Mouse (Mus musculus): ENCODE results near the gene Rbms3. TPM values are rescaled to one million over a fixed set of nuclear protein-coding genes. Genes with fewer than 3 reads are reported as not detected.

The Rbms3 gene
- polyA plus RNA-seq, 1 experiment, result 1.6 TPM

DNA sequence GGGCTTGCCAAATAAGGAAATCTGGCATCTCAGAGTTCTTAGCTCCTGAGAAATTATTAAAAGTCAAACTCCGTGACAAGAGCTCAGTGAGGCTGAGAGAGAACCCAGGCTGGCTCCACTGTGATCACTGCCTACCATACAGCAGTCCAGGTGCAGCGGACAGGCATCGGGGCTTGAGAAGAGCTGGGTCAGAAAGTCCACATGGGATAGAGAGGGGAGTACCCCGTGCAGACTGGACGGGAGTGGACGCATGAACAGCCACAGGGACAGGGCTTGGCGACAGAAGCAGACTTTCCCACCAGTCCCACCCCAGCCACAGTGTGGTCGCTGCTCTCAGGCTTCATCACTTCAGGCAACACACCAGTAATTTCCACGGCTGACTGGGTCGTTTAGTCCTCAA, 176.9 kb downstream of the Rbms3 start:
- Histone ChIP-seq H3K4me1 (ENCODE audit: control insufficient read depth, insufficient read depth, low read length) (no peaks in the 10 kb centered on the region), H3K4me3 (replicated peaks; ENCODE audit: control insufficient read depth, low read depth, low read length) (no peak overlapping the region), H3K27ac (ENCODE audit: control insufficient read depth, insufficient read depth, low read depth, low read length, poor library complexity) (no peak overlapping the region)
- WGBS, result 42% methylated on average over 10 of the region's 10 CpGs
- TF ChIP-seq CTCF (IDR thresholded peaks at IDR 0.05; ENCODE audit: control insufficient read depth, insufficient read depth, low read length), result no peak
- TF ChIP-seq POLR2A (IDR thresholded peaks at IDR 0.05; ENCODE audit: borderline replicate concordance, control insufficient read depth, low read depth, low read length), result no peak

DNA sequence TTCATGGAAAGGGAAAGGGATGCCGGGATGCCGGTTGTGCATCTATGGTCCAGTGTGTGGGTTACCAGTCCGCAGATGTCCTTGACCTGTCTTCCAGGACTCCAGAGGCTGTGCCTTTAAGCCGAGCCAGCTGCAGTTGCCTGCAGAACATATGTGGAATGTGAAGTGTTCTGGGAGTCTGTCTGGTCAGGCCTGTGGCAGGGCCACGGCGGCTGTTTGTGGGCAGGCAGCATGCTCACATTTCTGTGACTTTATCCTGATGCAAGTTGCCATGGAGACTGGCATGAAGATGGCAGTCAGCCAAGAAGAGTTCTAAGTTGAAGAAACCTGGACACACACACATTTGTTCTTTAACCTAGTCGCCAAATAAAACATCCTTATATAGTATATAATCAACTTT, 187.1 kb downstream of the Rbms3 start:
- TF ChIP-seq POLR2A (IDR thresholded peaks at IDR 0.05; ENCODE audit: borderline replicate concordance, control insufficient read depth, low read depth, low read length) (no peak), CTCF (IDR thresholded peaks at IDR 0.05; ENCODE audit: control insufficient read depth, insufficient read depth, low read length) (no peak)
- 87% methylated on average over 7 of the region's 7 CpGs for WGBS
- no peaks in the 10 kb centered on the region for H3K4me1 ChIP-seq (ENCODE audit: control insufficient read depth, insufficient read depth, low read length)
- H3K4me3 ChIP-seq (replicated peaks; ENCODE audit: control insufficient read depth, low read depth, low read length), result no peak overlapping the region
- H3K27ac ChIP-seq (ENCODE audit: control insufficient read depth, insufficient read depth, low read depth, low read length, poor library complexity), result no peak overlapping the region

DNA sequence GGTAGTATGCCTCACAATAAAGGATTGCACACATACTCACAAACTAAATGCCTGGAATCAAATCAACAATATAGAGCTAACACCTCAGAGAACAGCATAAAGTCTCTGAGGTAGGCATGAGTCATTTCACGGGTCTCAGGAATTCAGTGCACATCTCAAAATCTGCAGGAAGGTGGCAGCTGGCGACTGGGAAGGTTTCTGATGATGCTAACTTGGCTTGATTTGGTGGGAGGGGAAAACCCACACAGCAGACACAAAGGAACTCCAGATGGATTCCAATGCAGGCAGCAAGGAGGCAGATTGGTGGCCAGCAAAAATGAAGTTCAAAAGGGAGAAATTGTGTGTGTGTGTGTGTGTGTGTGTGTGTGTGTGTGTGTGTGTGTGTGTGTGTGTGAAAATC, 193.9 kb downstream of the Rbms3 start:
- Histone ChIP-seq H3K4me3 (replicated peaks; ENCODE audit: control insufficient read depth, low read depth, low read length) (no peak overlapping the region), H3K27ac (ENCODE audit: control insufficient read depth, insufficient read depth, low read depth, low read length, poor library complexity) (no peak overlapping the region), H3K4me1 (ENCODE audit: control insufficient read depth, insufficient read depth, low read length) (no peaks in the 10 kb centered on the region; the same call in 1 of the 2 replicates)
- 69% methylated on average over 2 of the region's 2 CpGs for WGBS
- TF ChIP-seq POLR2A (IDR thresholded peaks at IDR 0.05; ENCODE audit: borderline replicate concordance, control insufficient read depth, low read depth, low read length), result no peak
- TF ChIP-seq CTCF (IDR thresholded peaks at IDR 0.05; ENCODE audit: control insufficient read depth, insufficient read depth, low read length), result no peak

DNA sequence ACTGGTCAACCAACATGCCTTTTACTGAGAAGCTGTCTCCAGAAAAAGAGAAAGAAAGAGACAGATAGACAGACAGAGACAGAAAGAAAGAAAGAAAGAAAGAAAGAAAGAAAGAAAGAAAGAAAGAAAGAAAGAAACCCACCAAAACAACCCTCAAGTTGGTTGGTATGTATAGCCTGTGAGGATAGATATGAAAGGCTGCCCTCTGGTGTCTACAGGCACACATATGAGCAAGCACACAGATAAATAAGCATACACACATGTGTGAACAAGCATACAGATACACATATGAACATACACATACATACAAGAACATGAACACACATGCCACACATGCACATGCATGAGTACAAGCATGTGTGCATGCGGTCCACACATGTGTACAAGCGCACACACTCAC, 199.0 kb downstream of the Rbms3 start:
- no peaks in the 10 kb centered on the region; the same call in 1 of the 2 replicates for H3K4me1 ChIP-seq (ENCODE audit: control insufficient read depth, insufficient read depth, low read length)
- TF ChIP-seq CTCF (IDR thresholded peaks at IDR 0.05; ENCODE audit: control insufficient read depth, insufficient read depth, low read length) (no peak), POLR2A (IDR thresholded peaks at IDR 0.05; ENCODE audit: borderline replicate concordance, control insufficient read depth, low read depth, low read length) (no peak)
- no peak overlapping the region for H3K4me3 ChIP-seq (replicated peaks; ENCODE audit: control insufficient read depth, low read depth, low read length)
- no peak overlapping the region for H3K27ac ChIP-seq (ENCODE audit: control insufficient read depth, insufficient read depth, low read depth, low read length, poor library complexity)
- WGBS, result 86% methylated on average over 2 of the region's 2 CpGs

DNA sequence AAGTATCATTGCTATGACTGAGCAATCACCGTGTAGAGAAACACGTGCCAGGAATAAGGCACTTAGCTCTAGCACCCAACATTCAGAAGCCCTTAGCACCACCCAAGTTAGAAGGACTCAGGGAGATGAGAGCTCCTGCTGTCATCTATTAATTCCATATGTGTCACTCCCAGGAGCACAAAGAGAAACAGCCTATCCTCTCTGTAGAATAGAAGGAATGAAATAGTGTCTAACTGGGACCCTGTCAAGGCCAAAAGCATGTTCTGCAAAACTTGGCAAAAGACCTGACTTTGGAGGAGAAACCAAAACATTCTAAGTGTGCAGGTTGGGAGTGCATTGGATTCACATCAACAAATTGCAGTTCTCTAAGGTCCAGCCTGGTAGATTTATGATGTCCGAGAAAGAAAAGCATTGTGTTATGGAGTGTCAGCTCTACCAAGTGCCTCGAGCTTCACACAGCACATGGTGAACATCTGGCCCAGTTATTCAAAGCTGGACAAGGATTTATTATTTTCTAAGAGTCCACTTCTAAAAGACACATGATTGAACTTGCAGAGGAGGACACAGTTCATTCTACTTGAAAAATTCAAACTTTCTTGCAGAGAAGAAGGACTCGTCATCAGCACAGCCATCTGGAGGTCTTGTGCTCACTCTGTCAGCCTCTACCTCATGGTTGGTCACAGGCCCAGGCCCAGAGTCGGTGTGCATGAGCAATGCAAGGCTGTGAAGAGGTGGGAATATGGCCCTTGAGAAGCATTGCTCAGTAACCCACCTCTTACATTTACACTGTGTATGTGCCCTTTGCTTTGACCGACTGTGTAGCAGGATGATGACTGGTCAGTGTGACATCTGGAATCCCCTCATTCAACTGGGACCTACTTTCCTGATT, 200.3 kb downstream of the Rbms3 start:
- H3K4me3 ChIP-seq (replicated peaks; ENCODE audit: control insufficient read depth, low read depth, low read length), result no peak overlapping the region
- H3K27ac ChIP-seq (ENCODE audit: control insufficient read depth, insufficient read depth, low read depth, low read length, poor library complexity), result no peak overlapping the region
- H3K4me1 ChIP-seq (ENCODE audit: control insufficient read depth, insufficient read depth, low read length), result no peaks in the 10 kb centered on the region; the same call in 1 of the 2 replicates
- TF ChIP-seq CTCF (IDR thresholded peaks at IDR 0.05; ENCODE audit: control insufficient read depth, insufficient read depth, low read length), result no peak
- TF ChIP-seq POLR2A (IDR thresholded peaks at IDR 0.05; ENCODE audit: borderline replicate concordance, control insufficient read depth, low read depth, low read length), result no peak
- 82% methylated on average over 7 of the region's 7 CpGs for WGBS

DNA sequence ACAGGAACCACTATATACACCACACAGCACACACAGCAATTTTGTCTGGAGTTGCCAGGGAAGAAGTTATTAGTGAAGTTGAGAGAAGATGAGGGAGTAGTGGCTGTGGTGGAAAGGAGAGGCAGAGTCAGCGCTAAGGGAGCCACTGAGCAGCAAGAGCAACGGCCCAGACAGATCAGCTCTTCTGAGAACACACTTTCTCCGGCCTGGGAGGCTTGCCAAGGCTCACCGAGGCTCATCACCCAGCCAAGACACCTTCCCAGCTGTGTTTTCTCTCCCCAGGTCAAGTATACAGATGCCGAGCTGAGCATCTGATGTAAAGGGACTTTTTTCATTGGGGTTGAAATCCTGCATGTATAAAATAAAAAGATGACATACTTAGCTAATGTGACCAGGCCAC, 206.5 kb downstream of the Rbms3 start:
- WGBS, result 78% methylated on average over 5 of the region's 5 CpGs

DNA sequence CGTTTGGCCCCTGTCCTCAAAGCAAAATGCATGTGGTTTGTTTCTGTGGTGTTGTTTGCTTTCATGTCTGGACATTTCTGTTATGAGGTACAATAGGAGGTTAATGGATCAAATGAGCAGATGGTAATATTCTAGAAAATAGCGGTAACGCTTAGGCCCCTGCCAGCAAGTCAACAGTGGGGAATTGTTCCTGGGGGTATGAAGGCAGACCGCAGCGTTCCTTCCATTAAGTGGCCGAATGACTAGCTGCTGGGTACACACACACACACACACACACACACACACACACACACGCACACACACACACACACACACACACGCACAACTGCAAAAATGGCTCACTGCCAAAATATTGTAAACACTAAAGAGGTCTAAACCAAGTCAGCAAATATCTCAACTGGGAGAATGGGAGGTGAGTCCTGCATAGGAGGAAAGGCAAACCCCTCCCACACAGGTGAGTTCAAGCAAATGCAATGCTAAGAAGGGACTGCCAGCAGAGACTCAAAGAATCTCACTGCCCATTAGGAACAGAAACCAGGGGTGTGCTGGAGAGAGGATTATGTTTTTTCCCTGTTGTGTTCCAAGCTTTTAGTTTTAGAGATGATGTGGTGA, 209.7 kb downstream of the Rbms3 start:
- TF ChIP-seq POLR2A (IDR thresholded peaks at IDR 0.05; ENCODE audit: borderline replicate concordance, control insufficient read depth, low read depth, low read length) (no peak), CTCF (IDR thresholded peaks at IDR 0.05; ENCODE audit: control insufficient read depth, insufficient read depth, low read length) (no peak)
- WGBS, result 83% methylated on average over 8 of the region's 8 CpGs
- Histone ChIP-seq H3K4me3 (replicated peaks; ENCODE audit: control insufficient read depth, low read depth, low read length) (no peak overlapping the region), H3K4me1 (ENCODE audit: control insufficient read depth, insufficient read depth, low read length) (no peaks in the 10 kb centered on the region), H3K27ac (ENCODE audit: control insufficient read depth, insufficient read depth, low read depth, low read length, poor library complexity) (no peak overlapping the region)

More for the DNA sequence above, 206.5 kb downstream of the Rbms3 start:
- H3K27ac ChIP-seq (ENCODE audit: control insufficient read depth, insufficient read depth, low read depth, low read length, poor library complexity), result no peak overlapping the region
- H3K4me3 ChIP-seq (replicated peaks; ENCODE audit: control insufficient read depth, low read depth, low read length), result no peak overlapping the region
- TF ChIP-seq CTCF (IDR thresholded peaks at IDR 0.05; ENCODE audit: control insufficient read depth, insufficient read depth, low read length) (no peak), POLR2A (IDR thresholded peaks at IDR 0.05; ENCODE audit: borderline replicate concordance, control insufficient read depth, low read depth, low read length) (no peak)
- no peaks in the 10 kb centered on the region for H3K4me1 ChIP-seq (ENCODE audit: control insufficient read depth, insufficient read depth, low read length)

DNA sequence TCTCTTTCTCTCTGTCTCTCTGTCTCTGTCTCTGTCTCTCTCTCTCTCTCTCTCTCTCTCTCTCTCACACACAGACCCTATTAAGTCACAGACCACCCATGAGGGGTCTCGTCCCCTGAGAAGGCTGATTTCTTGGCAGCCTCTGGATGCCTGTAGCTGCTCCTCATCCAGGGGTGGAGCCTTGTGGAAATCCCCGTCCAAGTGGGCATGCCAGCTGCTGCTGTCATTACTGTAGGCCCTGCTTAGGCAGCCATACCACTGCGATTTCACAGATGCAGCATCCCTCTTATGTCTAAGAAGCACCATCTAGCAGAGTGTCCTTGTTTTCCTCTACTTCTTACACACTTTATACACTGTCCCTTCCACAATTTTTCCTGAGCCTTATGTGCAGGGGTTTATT, 216.5 kb downstream of the Rbms3 start:
- H3K4me3 ChIP-seq (replicated peaks; ENCODE audit: control insufficient read depth, low read depth, low read length), result no peak overlapping the region
- no peak overlapping the region for H3K27ac ChIP-seq (ENCODE audit: control insufficient read depth, insufficient read depth, low read depth, low read length, poor library complexity)
- H3K4me1 ChIP-seq (ENCODE audit: control insufficient read depth, insufficient read depth, low read length), result no peaks in the 10 kb centered on the region
- 80% methylated on average over 3 of the region's 3 CpGs for WGBS
- TF ChIP-seq POLR2A (IDR thresholded peaks at IDR 0.05; ENCODE audit: borderline replicate concordance, control insufficient read depth, low read depth, low read length) (no peak), CTCF (IDR thresholded peaks at IDR 0.05; ENCODE audit: control insufficient read depth, insufficient read depth, low read length) (no peak)

Data from bone marrow, adult 2 months (tissue).